Mouse (Mus musculus): ENCODE data around the gene Hist1h2ah. TPM values are rescaled to one million over a fixed set of nuclear protein-coding genes. Genes with fewer than 3 reads are reported as not detected.

Hist1h2ah gene
- total RNA-seq, 2 experiments from 2014 or later = 2,588 TPM; not detected in 1

DNA sequence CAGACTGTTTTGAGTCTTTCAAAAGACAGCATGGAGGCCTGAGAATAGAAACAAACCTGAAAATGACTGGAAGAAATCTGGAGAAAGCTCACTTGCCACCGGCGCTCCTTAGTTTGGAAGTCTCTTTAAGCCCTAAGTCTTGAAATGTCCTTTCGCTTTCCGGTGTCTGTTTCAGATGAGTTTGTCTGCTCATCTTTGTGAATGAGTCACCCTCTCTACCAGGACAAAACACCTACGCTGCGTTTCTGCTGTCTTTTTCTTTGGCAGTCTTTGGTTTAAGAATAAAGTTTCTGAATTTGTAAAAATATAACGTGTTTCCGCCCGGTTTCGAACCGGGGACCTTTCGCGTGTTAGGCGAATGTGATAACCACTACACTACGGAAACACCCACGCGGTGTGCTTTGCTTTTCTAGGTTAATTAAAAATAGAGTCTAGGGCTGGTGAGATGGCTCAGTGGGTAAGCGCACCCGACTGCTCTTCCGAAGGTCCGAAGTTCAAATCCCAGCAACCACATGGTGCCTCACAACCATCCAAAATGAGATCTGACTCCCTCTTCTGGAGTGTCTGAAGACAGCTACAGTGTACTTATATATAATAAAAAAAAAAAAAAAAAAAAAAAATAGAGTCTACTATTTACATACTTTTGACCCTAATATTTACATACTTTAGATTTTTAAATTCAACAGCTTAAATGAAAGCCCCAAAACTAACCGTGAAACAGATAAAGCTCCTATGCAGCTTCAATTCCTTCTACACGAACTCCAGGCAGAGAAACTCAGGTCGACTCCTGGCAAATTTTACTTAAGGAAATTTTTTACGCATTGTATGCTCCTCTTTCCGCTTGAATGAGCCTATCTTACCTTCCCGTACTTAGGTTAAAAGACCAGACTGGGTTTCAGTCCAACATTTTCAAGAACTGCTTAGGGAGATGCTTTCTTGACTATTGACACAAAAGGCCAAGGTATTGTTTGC, 19.6 kb downstream of the Hist1h2ah start:
- ATAC-seq (replicated peaks; ENCODE audit: poor library complexity, severe bottlenecking) = peak; percentile 74

DNA sequence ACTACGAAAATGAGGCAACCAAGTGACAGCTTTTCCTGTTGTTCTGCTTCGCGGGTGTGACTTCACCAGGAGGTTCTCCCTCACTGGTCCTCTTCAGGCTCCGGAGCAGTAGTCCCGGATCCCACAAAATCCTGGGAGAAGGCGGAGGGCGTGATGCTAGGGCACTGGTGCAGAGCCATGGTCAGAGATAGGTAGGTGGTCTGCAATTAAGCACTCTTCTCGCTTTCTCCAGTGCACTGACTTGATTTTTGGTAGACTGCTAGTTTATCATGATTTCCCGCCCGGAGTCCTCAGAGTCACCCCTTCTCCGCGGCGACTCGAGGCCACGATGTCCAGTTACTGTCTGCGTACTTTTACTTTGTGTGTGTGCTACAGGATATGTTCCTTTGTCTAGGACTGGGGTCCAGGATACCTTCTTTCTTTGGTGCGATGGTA, 20.9 kb downstream of the Hist1h2ah start:
- ATAC-seq (replicated peaks; ENCODE audit: poor library complexity, severe bottlenecking) = no peak

GRCm38 (mm10) chr13:22013716-22014115, 21.7 kb downstream of the Hist1h2ah start:
- ATAC-seq (replicated peaks; ENCODE audit: poor library complexity, severe bottlenecking) = no peak

GRCm38 (mm10) chr13:22009642-22010041, 25.7 kb downstream of the Hist1h2ah start, which contains the start of gene Prss16:
Gene Prss16 (minus strand): TSS chr13:22009742.
- no peak for ATAC-seq (replicated peaks; ENCODE audit: poor library complexity, severe bottlenecking)

GRCm38 (mm10) chr13:22008707-22009106, 26.7 kb downstream of the Hist1h2ah start:
- ATAC-seq (replicated peaks; ENCODE audit: poor library complexity, severe bottlenecking) = no peak

- ATAC-seq (replicated peaks; ENCODE audit: poor library complexity, severe bottlenecking) = no peak
These were observed 27.5 kb downstream of the Hist1h2ah start for GRCm38 (mm10) chr13:22007872-22008271.

- no peak for ATAC-seq (replicated peaks; ENCODE audit: poor library complexity, severe bottlenecking)
These were observed 28.3 kb downstream of the Hist1h2ah start for GRCm38 (mm10) chr13:22007121-22007510.

DNA sequence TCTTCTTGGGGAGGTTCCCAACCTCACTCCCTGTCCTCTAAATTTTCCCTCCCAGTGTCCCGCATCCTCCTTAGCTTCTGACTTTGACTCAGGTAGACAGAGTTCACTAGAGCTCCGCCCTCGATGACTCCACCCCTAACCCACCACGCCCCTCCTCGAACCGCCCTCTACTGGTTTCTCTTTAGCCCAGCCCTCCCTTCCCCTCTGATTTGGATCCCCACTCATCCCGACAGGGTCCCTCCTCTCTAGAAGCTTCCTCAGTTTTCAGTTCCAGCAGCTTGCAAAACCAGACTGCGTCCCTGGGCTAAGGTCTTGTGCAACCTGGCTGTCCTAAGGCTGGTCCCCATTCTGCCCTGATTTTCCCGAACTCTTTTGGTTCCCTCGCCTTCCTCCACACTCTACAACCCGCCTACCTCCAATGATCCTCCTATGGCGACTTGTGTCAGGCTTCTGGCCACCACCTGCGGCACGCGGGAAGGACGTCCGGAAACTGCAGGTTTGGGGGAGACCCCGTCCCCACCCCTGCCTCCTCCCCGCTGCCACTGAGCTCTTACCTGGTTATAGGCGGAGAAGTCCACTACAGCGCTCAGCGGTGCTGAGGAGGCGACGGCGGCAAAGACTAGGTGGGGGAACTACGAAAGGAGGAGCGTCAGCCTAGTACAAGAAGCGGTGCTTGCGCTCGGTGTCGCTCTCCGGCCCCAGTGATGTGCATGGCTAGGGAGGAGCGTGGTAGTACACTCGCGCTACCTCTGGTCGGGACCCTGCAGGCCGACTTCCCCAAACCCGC, 28.8 kb downstream of the Hist1h2ah start:
- ATAC-seq (replicated peaks; ENCODE audit: poor library complexity, severe bottlenecking) = peak; percentile 43

DNA sequence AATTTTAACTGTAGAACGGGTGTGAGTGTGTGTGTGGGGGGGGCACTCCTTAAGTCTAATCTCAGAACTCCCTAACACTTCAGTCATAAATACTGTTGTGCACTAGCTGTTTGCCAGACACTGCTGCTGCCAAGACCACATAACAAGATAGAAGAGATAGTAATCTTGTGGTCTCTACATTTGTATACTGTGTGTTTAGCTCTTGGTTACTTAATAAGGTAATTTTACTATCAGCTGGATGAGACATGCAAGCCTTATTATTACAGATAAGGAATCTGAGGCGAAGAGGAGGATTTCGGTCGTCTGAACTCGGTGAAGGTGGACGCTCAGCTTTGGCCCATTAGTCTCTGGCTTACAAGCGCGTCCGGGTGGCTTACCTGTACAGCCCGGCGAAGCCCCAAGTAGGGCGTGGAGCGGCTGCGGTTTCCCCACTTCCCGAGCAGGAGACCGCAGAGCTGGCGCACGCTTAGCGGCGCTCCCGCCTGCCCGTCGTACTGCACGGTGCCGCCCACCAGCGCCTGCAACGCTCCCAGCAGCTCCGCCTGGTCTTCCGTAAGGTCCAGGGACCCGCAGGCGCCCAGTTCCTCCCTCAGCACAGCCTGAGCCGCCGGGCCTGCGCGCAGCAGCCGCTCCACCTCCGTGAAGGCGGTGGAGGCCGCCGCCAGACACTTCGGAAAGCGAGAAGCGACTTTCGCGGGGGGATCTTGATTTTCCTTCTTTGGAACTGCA, 29.6 kb downstream of the Hist1h2ah start:
- peak; percentile 52 for ATAC-seq (replicated peaks; ENCODE audit: poor library complexity, severe bottlenecking)

- peak; percentile 57 for ATAC-seq (replicated peaks; ENCODE audit: poor library complexity, severe bottlenecking)
These were observed 33.5 kb downstream of the Hist1h2ah start for GRCm38 (mm10) chr13:22001823-22002222.

DNA sequence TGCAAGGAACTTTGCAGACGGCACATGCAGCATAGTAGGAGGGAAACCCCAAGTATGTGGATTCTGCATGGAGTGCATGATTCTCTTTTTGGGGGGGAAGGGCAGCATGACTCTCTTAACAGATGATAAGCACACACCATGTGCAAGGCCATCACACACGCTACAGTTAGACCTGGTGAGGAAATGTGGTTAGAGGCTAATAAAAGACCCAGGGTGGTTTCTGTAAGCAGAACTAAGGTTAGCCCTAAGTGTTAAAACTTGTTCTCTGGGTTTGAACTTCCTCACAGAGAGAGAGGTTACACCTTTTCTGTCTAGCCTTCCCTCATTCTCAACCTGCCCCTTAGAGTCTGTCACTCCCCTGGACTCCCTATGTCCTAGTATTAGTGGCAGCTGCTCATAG, 34.0 kb downstream of the Hist1h2ah start:
- ATAC-seq (replicated peaks; ENCODE audit: poor library complexity, severe bottlenecking) = peak; percentile 41

DNA sequence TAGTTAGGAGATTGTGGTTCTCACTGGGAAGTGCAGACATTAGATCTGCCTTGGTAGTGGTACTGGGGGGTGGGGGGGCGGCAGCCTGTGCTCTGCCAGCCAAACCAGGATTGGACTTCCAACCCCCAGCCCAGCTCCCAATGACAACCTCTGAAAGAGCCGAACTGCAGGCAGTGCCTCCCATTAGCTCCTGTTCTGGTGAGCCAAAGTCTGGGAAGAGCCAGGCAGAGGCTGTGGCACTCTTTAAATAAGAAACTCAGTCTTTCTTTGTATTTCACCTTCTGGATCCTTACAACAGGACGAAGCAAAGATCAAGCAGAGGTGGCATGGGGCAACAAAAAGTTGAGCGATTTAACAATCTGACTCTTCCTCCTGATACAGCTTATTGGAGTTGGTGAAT, 36.2 kb downstream of the Hist1h2ah start:
- ATAC-seq (replicated peaks; ENCODE audit: poor library complexity, severe bottlenecking) = no peak

GRCm38 (mm10) chr13:21998412-21998811, 37.0 kb downstream of the Hist1h2ah start:
- ATAC-seq (replicated peaks; ENCODE audit: poor library complexity, severe bottlenecking) = no peak

GRCm38 (mm10) chr13:21997821-21998220, 37.5 kb downstream of the Hist1h2ah start:
- ATAC-seq (replicated peaks; ENCODE audit: poor library complexity, severe bottlenecking) = no peak

DNA sequence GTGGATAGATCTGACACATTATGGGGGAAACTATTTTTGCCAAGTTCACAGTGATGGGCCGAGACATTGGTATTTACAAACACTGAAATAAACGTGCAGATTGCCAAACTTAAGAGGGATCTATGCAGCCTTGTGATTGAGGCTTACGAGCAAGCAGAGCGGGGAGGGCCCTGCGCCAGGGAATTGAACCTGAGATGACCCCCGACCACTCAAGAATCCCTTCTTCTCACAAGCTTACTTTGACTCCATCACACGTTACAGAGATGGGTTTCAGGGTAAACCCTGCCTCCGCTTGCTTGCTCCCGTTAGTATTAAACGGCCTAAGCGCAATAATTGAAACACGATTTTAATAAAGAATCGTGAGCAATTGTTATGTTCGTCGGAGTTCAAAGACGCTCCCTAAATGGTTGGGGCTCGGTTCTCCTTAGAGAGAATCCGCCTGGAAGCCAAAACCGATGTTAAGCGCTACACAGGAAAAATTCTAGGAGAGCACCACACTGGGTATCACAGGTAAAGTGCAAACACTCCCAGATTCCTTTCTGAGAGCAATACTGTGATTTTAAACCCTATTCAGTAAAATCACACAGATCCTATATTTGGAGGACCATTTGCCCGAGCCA, 38.1 kb downstream of the Hist1h2ah start:
- ATAC-seq (replicated peaks; ENCODE audit: poor library complexity, severe bottlenecking) = no peak

DNA sequence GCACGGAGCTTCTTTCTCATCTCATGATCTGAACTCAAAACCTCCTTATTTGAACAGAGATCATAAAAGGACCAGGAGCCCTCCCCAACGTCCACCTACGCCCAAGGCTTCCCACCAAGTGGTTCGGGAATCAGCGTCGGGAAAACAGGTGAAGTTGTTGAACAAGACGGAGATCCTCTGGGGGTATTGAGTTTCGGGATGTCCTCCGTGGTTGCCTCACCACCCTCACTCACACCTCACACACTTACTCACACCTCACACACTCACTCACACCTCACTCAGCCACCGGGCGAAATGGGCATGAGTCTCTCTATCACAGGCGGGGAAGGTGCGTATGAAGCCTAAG, 38.6 kb downstream of the Hist1h2ah start:
- no peak for ATAC-seq (replicated peaks; ENCODE audit: poor library complexity, severe bottlenecking)

DNA sequence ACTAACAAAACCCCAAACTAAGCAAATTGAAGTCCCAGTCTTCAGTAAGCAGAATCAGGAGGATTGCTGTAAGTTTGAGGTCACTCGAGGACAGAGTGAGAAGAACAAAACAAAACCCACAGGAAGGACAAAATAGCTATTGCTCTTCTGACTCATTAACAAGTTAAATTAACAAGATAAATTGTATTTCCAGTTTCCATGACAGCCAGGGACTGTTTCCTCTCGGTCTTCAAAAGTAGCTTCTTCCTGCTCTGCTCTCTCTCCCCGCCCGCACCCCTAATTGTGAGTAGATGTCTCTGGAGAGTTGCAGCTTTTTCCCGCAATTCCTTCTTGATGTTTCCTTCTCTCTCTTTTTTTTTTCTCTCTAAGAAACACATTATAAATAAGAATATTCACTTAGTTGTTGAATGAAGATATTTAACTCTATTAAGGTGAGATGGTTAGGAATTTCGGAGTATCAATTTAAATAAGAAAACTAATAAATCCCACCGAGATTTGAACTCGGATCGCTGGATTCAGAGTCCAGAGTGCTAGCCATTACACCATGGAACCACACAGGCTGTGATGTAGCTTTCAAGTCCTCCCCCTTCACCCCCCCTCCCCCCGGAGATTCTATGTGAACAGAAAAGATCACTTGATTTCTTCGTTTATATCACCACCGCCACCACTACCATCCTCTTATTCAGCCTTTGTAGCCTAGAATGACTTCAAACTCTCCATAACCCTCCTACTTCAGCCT, 39.1 kb downstream of the Hist1h2ah start:
- peak; percentile 66 for ATAC-seq (replicated peaks; ENCODE audit: poor library complexity, severe bottlenecking)

GRCm38 (mm10) chr13:21995331-21995914, 39.9 kb downstream of the Hist1h2ah start:
- peak; percentile 67 for ATAC-seq (replicated peaks; ENCODE audit: poor library complexity, severe bottlenecking)

DNA sequence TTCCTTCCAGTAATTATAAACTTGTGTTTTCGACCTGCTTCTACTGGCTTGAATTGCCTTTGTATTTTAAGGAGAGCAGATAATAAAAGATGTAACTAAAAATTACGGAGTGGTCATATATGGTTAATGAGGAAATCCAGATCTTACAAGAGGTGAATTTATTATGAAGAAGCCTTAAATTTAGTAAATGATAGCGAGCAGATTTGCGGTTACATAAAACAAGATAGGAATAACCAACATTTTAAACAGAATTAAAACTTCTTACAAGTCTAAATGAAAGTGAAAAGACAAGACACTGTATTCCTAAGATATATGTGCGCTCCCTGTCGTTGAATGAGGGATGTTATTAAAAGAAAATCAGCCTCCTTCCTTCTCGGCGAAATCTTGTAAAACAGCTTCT, 40.5 kb downstream of the Hist1h2ah start:
- no peak for ATAC-seq (replicated peaks; ENCODE audit: poor library complexity, severe bottlenecking)
